Mouse (Mus musculus): ENCODE data around the gene Fhl2. TPM values are rescaled to one million over a fixed set of nuclear protein-coding genes. Genes with fewer than 3 reads are reported as not detected.

Fhl2 gene
- polyA plus RNA-seq, 1 experiment from 2014 or later, result 11.9 TPM

DNA sequence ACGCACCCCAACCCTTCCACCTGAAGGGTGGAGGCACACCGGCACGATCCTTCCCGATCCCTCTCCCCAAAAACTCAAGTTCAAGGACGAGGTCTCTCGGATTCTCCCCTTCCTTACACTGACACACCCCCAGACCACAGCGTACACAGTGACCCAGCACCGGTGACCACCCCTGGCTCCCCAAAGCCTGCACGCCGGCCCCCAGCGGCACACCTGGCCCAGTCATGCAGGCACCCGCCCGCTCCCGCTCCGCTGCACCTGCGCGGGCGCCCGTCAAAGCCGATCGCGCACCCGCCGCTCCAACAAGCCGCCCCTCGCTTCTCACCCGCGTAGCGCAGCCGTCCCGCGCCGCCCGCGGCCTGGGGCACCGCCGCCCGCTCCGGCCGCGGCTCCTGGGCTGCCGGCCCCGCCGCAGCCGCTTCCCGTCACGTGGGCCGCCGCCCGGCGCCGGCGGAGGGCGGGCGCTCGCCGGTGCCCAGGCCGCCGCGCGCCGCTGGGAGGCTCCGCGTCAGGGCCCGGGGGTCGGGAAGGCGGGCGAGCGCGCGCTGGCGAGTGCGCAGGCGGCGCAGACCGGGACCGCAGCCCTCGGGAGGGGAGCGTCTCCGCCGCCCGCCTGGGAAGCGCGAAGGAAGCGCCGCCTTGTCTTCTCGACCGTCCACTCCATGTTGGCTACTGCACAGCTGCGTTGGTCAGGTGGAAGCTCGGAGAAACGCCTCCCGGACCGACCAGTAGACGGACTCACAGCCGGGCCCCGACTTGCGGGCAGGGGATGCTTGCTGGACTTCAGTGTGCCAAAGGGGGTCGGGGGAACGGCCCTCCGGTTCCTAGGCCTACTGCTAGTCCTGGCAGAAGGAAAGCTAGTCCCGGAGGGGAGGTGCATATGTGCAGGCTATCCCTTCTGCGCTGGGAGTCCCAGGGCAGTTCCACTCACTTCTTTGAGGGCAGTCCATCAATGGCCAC, 104.4 kb downstream of the Fhl2 start:
- Histone ChIP-seq H3K36me3 (ENCODE audit: control insufficient read depth, insufficient read depth, low read length) (0 out of 2 replicates have a peak, but pooled peaks cover 9% of the 10 kb centered on the region), H3K4me1 (ENCODE audit: control insufficient read depth, insufficient read depth, low read length) (peaks cover 10% of the 10 kb centered on the region), H3K4me3 (ENCODE audit: low read depth, low read length) (peak overlapping the region; percentile 72), H3K9ac (ENCODE audit: low read length) (peak overlapping the region; percentile 91), H3K27me3 (replicated peaks; ENCODE audit: control insufficient read depth, insufficient read depth, low read length) (no peaks in the 10 kb centered on the region), H3K9me3 (replicated peaks; ENCODE audit: control insufficient read depth, low read length) (no peaks in the 10 kb centered on the region), H3K4me2 (ENCODE audit: low read length) (peak overlapping the region; percentile 80), H3K27ac (ENCODE audit: low read depth, low read length) (peak overlapping the region; percentile 86)
- ATAC-seq, result peak; percentile 94
- DNase-seq (ENCODE audit: low spot score), result peak; percentile 64
- under 1% methylated on average over 102 of the region's 102 CpGs for WGBS

DNA sequence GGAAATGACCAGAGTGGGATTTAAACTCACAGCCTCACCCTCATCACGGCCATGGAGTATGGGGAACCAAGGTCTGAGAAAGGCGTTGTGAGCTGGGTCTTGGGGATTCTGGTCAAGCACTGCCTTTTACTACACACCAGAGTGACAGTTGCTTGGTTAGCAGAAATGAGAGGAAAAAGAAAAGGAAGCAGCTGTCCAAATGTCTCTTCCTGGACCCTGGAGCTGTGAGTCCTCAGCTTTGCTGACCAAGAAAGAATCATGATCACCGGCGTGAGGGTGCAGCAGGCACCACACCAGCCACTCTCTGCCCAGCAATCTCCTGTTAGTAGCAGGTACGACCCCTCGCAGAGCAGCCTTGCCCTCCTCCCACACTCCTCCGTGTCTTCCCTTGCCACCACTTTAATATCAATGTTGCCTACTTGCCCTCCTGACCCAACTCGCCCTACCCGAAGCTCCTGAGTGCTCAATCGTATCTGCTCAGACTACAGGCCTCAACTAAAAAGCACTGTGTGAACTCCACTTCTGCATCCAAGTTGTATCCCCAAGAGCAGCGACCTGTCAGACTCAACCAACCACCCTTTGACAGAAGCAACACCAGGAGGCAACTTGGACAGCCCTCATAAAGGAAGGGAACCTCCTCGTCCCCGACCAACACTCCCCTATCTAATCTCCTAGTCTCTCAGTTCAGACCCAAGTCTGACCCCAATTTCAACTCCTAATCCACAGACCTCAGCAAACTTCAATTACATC, 105.3 kb downstream of the Fhl2 start:
- ATAC-seq (no peak), DNase-seq (ENCODE audit: low spot score) (peak; percentile 6)
- H3K4me3 ChIP-seq (ENCODE audit: low read depth, low read length), result peak overlapping the region; percentile 72
- 0 out of 2 replicates have a peak, but pooled peaks cover 9% of the 10 kb centered on the region for H3K36me3 ChIP-seq (ENCODE audit: control insufficient read depth, insufficient read depth, low read length)
- H3K4me2 ChIP-seq (ENCODE audit: low read length), result peak overlapping the region; percentile 80
- peaks cover 10% of the 10 kb centered on the region for H3K4me1 ChIP-seq (ENCODE audit: control insufficient read depth, insufficient read depth, low read length)
- H3K9me3 ChIP-seq (replicated peaks; ENCODE audit: control insufficient read depth, low read length), result no peaks in the 10 kb centered on the region
- H3K9ac ChIP-seq (ENCODE audit: low read length), result peak overlapping the region; percentile 91
- H3K27ac ChIP-seq (ENCODE audit: low read depth, low read length), result peak overlapping the region; percentile 86; the same call in 1 of the 2 replicates
- WGBS, result 49% methylated on average over 13 of the region's 13 CpGs
- H3K27me3 ChIP-seq (replicated peaks; ENCODE audit: control insufficient read depth, insufficient read depth, low read length), result no peaks in the 10 kb centered on the region

DNA sequence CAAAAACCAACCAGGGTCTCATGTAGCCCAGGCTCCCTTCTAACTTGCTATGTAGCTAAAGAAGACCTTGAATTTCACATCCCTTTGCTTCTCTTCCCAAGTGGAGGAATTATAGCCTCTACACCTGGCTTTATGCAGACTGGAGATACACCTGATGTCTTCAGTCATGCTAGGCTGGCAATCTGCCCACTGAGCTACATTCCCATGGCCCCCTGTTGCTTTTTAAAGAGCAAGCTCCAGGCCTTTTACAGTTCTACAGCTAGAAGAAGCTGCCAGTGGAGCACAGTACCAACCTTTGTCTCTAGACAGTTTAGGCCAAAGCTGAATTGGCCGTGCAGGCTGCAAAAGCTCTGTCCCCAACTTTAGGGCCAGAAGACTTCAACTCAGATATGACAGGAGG, 106.4 kb downstream of the Fhl2 start:
- Histone ChIP-seq H3K27me3 (replicated peaks; ENCODE audit: control insufficient read depth, insufficient read depth, low read length) (no peaks in the 10 kb centered on the region), H3K4me1 (ENCODE audit: control insufficient read depth, insufficient read depth, low read length) (peaks cover 10% of the 10 kb centered on the region), H3K4me3 (ENCODE audit: low read depth, low read length) (no peak overlapping the region), H3K36me3 (ENCODE audit: control insufficient read depth, insufficient read depth, low read length) (0 out of 2 replicates have a peak, but pooled peaks cover 4% of the 10 kb centered on the region), H3K9ac (ENCODE audit: low read length) (no peak overlapping the region), H3K4me2 (ENCODE audit: low read length) (no peak overlapping the region), H3K9me3 (replicated peaks; ENCODE audit: control insufficient read depth, low read length) (no peaks in the 10 kb centered on the region), H3K27ac (ENCODE audit: low read depth, low read length) (no peak overlapping the region)
- ATAC-seq (no peak), DNase-seq (ENCODE audit: low spot score) (no peak)
- WGBS, result 69% methylated on average over 1 of the region's 1 CpGs

DNA sequence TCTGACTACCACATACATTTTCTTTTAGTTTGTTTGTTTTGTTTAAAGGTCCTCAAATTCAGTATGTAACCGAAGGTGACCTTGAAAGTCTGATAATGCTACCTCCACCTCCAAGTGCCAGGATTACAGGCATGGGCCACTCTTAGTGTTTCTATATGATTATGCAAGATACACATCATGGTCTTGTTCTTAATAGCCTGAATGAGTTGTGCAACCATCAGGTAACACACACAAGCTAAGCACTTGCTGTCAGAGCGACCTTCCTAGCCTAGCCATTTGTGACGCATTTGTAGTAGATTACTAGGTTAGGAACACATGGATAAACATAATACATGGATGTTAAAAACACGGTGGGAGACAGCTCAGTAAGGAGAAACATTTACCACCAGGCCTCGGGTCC, 113.8 kb downstream of the Fhl2 start:
- no peak for DNase-seq (ENCODE audit: low spot score)

DNA sequence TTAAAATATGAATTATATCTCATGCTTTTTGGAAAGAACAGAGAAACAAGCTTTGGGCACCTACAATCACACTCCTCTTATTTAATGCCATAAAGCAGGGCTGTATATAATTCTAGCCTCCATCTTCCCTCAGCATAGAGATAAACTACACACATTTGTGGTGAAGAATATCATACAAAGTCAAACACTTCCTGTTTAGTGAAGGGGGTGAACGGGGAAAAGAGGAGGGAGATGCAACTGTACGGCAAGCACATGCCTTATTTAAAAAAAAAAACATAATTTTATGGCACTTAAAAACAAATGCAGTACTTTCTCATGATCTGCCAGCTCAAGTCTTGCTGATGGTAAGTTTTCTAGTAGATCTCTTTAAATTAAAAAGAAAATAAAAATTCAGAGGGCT, 118.7 kb downstream of the Fhl2 start:
- Histone ChIP-seq H3K9ac (ENCODE audit: low read length) (no peak overlapping the region), H3K4me1 (ENCODE audit: control insufficient read depth, insufficient read depth, low read length) (no peaks in the 10 kb centered on the region), H3K4me3 (ENCODE audit: low read depth, low read length) (no peak overlapping the region), H3K9me3 (replicated peaks; ENCODE audit: control insufficient read depth, low read length) (no peaks in the 10 kb centered on the region), H3K27me3 (replicated peaks; ENCODE audit: control insufficient read depth, insufficient read depth, low read length) (no peaks in the 10 kb centered on the region), H3K36me3 (ENCODE audit: control insufficient read depth, insufficient read depth, low read length) (peaks cover 20% of the 10 kb centered on the region; the same call in 1 of the 2 replicates), H3K27ac (ENCODE audit: low read depth, low read length) (no peak overlapping the region), H3K4me2 (ENCODE audit: low read length) (no peak overlapping the region)
- DNase-seq (ENCODE audit: low spot score) (no peak), ATAC-seq (no peak)
- WGBS, result 92% methylated on average over 2 of the region's 2 CpGs

More for the DNA sequence above, 113.8 kb downstream of the Fhl2 start:
- no peak overlapping the region for H3K4me3 ChIP-seq (ENCODE audit: low read depth, low read length)
- H3K9me3 ChIP-seq (replicated peaks; ENCODE audit: control insufficient read depth, low read length), result no peaks in the 10 kb centered on the region
- H3K9ac ChIP-seq (ENCODE audit: low read length), result no peak overlapping the region
- ATAC-seq, result no peak
- H3K27me3 ChIP-seq (replicated peaks; ENCODE audit: control insufficient read depth, insufficient read depth, low read length), result no peaks in the 10 kb centered on the region
- H3K4me1 ChIP-seq (ENCODE audit: control insufficient read depth, insufficient read depth, low read length), result no peaks in the 10 kb centered on the region
- no peak overlapping the region for H3K27ac ChIP-seq (ENCODE audit: low read depth, low read length)
- 0 out of 2 replicates have a peak, but pooled peaks cover 4% of the 10 kb centered on the region for H3K36me3 ChIP-seq (ENCODE audit: control insufficient read depth, insufficient read depth, low read length)
- WGBS, result 87% methylated on average over 5 of the region's 5 CpGs
- H3K4me2 ChIP-seq (ENCODE audit: low read length), result no peak overlapping the region

DNA sequence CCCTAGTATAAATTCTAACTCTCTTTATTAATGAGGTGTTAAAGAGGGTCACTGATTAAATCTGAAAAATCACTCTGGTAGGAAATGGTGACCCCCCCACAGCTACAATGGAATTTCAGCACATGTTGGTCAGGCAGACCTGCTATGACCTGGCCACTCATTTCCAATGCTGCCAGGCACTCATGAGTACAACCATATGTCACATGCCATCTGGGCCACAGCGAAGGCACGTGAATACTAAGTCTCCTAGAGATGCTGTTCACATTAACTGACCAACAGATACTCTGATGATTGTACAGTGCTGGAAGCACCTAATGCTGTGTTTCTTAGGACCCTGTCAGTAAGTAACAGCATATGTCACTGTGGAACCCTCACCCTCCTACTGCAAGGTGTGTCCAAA, 122.0 kb downstream of the Fhl2 start:
- Histone ChIP-seq H3K4me3 (ENCODE audit: low read depth, low read length) (no peak overlapping the region), H3K27ac (ENCODE audit: low read depth, low read length) (no peak overlapping the region), H3K4me2 (ENCODE audit: low read length) (no peak overlapping the region), H3K4me1 (ENCODE audit: control insufficient read depth, insufficient read depth, low read length) (no peaks in the 10 kb centered on the region), H3K36me3 (ENCODE audit: control insufficient read depth, insufficient read depth, low read length) (peaks cover 35% of the 10 kb centered on the region; the same call in 1 of the 2 replicates), H3K9me3 (replicated peaks; ENCODE audit: control insufficient read depth, low read length) (no peaks in the 10 kb centered on the region), H3K27me3 (replicated peaks; ENCODE audit: control insufficient read depth, insufficient read depth, low read length) (no peaks in the 10 kb centered on the region), H3K9ac (ENCODE audit: low read length) (no peak overlapping the region)
- 91% methylated on average over 2 of the region's 2 CpGs for WGBS
- no peak for ATAC-seq
- no peak for DNase-seq (ENCODE audit: low spot score)

Other genes starting within 250 kb of the Fhl2 start
- gene Gpr45, start 244.1 kb downstream of the Fhl2 start, polyA plus RNA-seq (2014; fragmentation: Nextera tagmentation; extraction: Ambion mirVana), result 27.2 and 27.9 TPM in 2 replicates
- 12.9 and 16.3 TPM in 2 replicates for gene Tgfbrap1, start 98.3 kb downstream of the Fhl2 start, polyA plus RNA-seq (2014; fragmentation: Nextera tagmentation; extraction: Ambion mirVana)
- gene AI597479, start 98.3 kb downstream of the Fhl2 start, polyA plus RNA-seq (2014; fragmentation: Nextera tagmentation; extraction: Ambion mirVana), result 50.4 and 54.4 TPM in 2 replicates
- 37.4 and 44.5 TPM in 2 replicates for gene Nck2, start 247.6 kb upstream of the Fhl2 start, polyA plus RNA-seq (2014; fragmentation: Nextera tagmentation; extraction: Ambion mirVana)

Data from forebrain, embryonic 14.5 days (tissue).